Mouse (Mus musculus) hindbrain, embryonic 16.5 days (tissue): ENCODE results near the gene Mief1. TPM values are rescaled to one million over a fixed set of nuclear protein-coding genes. Genes with fewer than 3 reads are reported as not detected.

Experiments
- ATAC-seq: fragments of 200-750 bp; cut with Nextera tagmentation; 2 replicates; pipeline ENCODE4 v1.8.0; 2017; ENCODE audit warnings: moderate TSS enrichment, moderate library complexity
- H3K27ac ChIP-seq: fragments of 300-500 bp; sonication (generic); 2 replicates; pipeline ENCODE4 v1.5.1; 2014; ENCODE audit warnings: low read depth, mild to moderate bottlenecking, control low read depth, low read length, moderate library complexity
- H3K27me3 ChIP-seq: fragments of 300-500 bp; sonication (generic); replicated peaks from 2 replicates; pipeline ENCODE4 v1.6.1; 2014; ENCODE audit warnings: low read length; ENCODE audit not compliant: control insufficient read depth, insufficient read depth
- H3K36me3 ChIP-seq: fragments of 300-500 bp; sonication (generic); 2 replicates; pipeline ENCODE4 v1.6.1; 2014; ENCODE audit warnings: mild to moderate bottlenecking, low read length, moderate library complexity, mixed read lengths; ENCODE audit not compliant: control insufficient read depth, insufficient read depth
- H3K4me1 ChIP-seq: fragments of 300-500 bp; sonication (generic); 2 replicates; pipeline ENCODE4 v1.6.1; 2014; ENCODE audit warnings: low read depth, low read length; ENCODE audit not compliant: control insufficient read depth, insufficient read depth
- H3K4me2 ChIP-seq: fragments of 300-500 bp; sonication (generic); 2 replicates; pipeline ENCODE4 v1.6.1; 2014; ENCODE audit warnings: mild to moderate bottlenecking, low read length, control low read depth, moderate library complexity
- H3K4me3 ChIP-seq: fragments of 300-500 bp; sonication (generic); 2 replicates; pipeline ENCODE4 v1.5.1; 2014; ENCODE audit warnings: mild to moderate bottlenecking, low read length, control low read depth, moderate library complexity
- H3K9ac ChIP-seq: fragments of 300-500 bp; sonication (generic); 2 replicates; pipeline ENCODE4 v1.6.1; 2014; ENCODE audit warnings: low read depth, mild to moderate bottlenecking, control low read depth, low read length, moderate library complexity
- H3K9me3 ChIP-seq: fragments of 300-500 bp; sonication (generic); 2 replicates; pipeline ENCODE4 v1.6.1; 2014; ENCODE audit warnings: mild to moderate bottlenecking, low read length, moderate library complexity; ENCODE audit not compliant: control insufficient read depth
- WGBS: fragments of 180-500 bp; shearing (Covaris S2); extraction: QIAGEN DNeasy Blood & Tissue Kit; methylation state at CpG from one replicate; pipeline ENCODE4 v1.1.7; 2014; 5-methylcytosine and 5-hydroxymethylcytosine counted together
- polyA plus RNA-seq: library from polyadenylated mRNA; unstranded; fragments of >200 nt; fragmentation: Nextera tagmentation; extraction: Ambion mirVana; gene quantifications from 2 replicates; pipeline ENCODE4 v1.2.1, GENCODE M21; 2015

Gene Mief1
- polyA plus RNA-seq, 1 experiment from 2014 or later = 29.0 TPM

DNA sequence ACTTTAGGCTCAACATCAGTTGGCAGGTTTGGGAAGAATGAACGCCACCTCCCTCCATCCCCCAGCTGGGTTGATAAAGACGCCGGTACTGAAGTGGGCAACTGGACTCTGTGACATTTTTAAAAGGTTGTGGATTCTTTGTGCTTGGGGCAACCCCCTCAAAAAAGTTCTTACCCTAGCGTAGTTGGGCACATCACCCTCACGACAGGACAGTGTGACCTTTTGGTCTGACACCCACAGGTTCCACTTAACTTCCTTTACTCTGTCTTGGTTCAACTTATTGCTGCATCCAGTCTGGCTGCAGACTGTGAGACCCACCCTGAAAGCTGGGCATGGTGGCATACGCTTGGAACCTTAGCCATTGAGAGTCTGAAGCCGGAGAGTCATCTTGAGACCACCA is 10.1 kb upstream of the Mief1 start:
- no peak overlapping the region for H3K4me2 ChIP-seq
- H3K27me3 ChIP-seq = no peaks in the 10 kb centered on the region
- WGBS = 91% methylated on average over 7 of the region's 7 CpGs

DNA sequence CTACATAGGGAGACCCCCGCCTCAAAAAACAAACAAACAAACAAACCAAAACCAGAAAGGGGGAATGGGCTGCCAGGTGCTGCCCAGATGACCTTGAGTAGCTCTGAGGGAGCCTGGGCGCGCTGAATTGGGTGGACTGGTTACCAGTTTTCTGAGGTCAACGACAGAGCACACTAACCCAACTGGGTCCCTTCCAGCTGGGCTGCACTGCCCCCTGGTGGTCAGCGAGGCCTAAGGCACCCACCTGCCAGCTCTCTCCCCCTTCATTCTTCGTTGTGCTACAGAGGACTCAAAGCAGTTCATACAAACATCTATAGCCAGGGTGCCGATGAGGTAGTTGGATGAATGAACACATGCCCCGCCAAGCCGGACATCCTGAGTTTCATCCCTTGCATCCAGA is 8.6 kb upstream of the Mief1 start:
- Histone ChIP-seq H3K36me3 (no peaks in the 10 kb centered on the region), H3K4me2 (no peak overlapping the region), H3K9me3 (no peaks in the 10 kb centered on the region), H3K27ac (no peak overlapping the region), H3K4me3 (no peak overlapping the region), H3K4me1 (no peaks in the 10 kb centered on the region; the same call in 1 of the 2 replicates), H3K27me3 (no peaks in the 10 kb centered on the region), H3K9ac (no peak overlapping the region)
- WGBS = 23% methylated on average over 9 of the region's 9 CpGs
- ATAC-seq = no peak

More for the DNA sequence above, 10.1 kb upstream of the Mief1 start:
- Histone ChIP-seq H3K9me3 (no peaks in the 10 kb centered on the region), H3K36me3 (no peaks in the 10 kb centered on the region), H3K4me1 (no peaks in the 10 kb centered on the region; the same call in 1 of the 2 replicates), H3K4me3 (no peak overlapping the region), H3K9ac (no peak overlapping the region), H3K27ac (no peak overlapping the region)
- ATAC-seq = no peak

DNA sequence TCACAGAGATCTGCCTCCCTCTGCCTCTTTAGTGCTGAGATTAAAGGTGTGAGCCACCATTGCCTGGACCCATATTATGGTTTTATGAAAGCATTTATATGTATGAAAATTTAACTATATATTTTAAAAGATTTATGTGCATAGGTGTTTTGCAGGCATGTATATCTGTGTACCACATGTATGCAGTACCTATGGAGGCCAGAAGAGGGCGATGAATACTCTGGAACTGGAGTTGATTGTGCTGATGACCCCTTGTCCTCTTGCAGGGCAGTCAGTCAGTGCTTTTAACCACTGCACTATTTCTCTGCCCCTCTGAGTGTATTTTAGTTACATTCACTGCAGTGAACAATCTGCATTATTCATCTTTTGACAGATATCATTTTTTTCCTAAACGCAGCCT is 8.0 kb upstream of the Mief1 start:
- H3K36me3 ChIP-seq = no peaks in the 10 kb centered on the region
- no peaks in the 10 kb centered on the region for H3K27me3 ChIP-seq
- H3K9me3 ChIP-seq = no peaks in the 10 kb centered on the region
- WGBS = 44% methylated on average over 2 of the region's 2 CpGs
- no peaks in the 10 kb centered on the region; the same call in 1 of the 2 replicates for H3K4me1 ChIP-seq
- no peak overlapping the region for H3K27ac ChIP-seq
- ATAC-seq = no peak
- H3K4me2 ChIP-seq = no peak overlapping the region
- no peak overlapping the region for H3K9ac ChIP-seq
- H3K4me3 ChIP-seq = no peak overlapping the region

DNA sequence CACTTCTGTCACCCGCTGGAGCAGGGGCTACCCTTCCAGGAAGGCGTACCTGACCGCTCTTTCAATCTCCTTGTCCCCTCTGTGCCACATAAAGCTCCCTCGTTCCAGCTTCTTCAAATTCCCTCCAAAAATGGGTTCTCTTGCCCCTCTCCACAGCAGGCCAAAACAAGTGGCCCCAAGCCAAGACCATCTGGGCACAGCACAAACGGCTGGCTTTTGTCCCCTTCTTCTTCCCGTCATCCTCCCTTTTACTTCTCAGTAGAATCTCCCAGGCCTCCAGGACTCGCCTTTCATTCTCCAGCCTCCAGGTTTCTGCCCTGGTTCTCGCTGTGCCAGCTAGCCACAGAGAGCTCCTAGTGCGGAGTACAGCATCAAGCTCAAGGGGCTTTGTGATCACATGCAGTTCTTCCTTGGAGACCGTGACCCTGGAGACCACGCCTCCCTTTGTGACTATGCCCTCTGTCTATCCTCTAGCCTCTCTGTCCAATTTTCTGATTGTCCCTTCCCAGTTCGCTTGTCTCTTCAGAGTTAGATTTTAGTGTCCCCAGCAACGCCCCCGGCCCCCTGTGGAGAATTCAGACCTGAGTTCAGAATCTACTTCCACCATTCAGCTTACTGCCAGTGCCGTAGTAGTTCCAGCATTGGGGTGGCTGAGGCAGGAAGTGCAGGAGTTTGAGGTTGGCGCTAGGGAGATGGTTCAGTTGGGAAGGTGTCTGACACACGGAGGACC is 5.6 kb upstream of the Mief1 start:
- WGBS = 52% methylated on average over 17 of the region's 17 CpGs
- H3K9ac ChIP-seq = no peak overlapping the region
- H3K27me3 ChIP-seq = no peaks in the 10 kb centered on the region
- H3K27ac ChIP-seq = peak overlapping the region; percentile 18; the same call in 1 of the 2 replicates
- no peaks in the 10 kb centered on the region for H3K36me3 ChIP-seq
- H3K4me1 ChIP-seq = peaks cover 1% of the 10 kb centered on the region; the same call in 1 of the 2 replicates
- no peak for ATAC-seq
- no peaks in the 10 kb centered on the region for H3K9me3 ChIP-seq
- no peak overlapping the region for H3K4me3 ChIP-seq
- 0 out of 2 replicates have a peak overlapping the region, but pooled peaks have one; percentile 5 for H3K4me2 ChIP-seq

DNA sequence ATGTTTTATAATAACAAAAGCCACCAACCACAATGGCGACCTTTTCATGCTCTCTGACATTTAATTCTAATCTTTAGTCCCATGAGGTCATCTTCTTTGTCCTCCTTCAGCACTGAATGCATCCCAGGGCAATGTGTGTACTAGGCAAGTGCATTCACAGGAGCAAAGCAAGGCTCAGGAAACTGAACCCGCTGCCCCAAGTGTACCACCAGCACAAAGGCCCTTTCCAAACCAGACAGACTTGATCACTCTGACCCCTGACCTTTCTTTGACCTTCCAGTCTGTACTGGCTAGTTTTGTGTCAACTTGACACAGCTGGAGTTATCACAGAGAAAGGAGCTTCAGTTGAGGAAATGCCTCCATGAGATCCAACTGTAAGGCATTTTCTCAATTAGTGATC is 1.5 kb upstream of the Mief1 start:
- Histone ChIP-seq H3K27ac (no peak overlapping the region), H3K36me3 (peaks cover 2% of the 10 kb centered on the region; the same call in 1 of the 2 replicates), H3K9ac (no peak overlapping the region), H3K4me3 (no peak overlapping the region), H3K27me3 (no peaks in the 10 kb centered on the region), H3K4me2 (no peak overlapping the region), H3K4me1 (peaks cover 14% of the 10 kb centered on the region), H3K9me3 (no peaks in the 10 kb centered on the region)
- 23% methylated on average over 2 of the region's 2 CpGs for WGBS
- ATAC-seq = no peak

DNA sequence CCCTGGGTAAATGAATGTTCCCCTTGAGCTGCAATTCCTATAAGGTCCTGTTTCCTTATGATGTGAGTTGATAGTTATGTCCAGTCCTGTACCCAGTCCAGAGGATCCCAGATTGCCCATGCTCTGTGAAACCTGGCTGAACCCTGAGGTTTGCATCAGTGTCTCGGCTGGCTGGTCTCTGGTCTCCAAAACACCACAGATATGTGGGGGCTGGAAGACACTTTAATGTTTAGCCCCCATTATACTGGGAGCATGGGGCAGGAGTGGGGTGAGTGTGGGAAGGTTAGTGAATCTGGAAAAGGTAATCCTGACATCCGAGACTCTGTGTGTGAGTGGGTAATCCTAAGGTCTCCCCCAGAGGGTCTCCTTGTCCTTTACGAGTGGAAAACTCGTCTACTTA is 765 bp upstream of the Mief1 start:
- WGBS = 69% methylated on average over 4 of the region's 4 CpGs
- ATAC-seq = no peak
- Histone ChIP-seq H3K36me3 (peaks cover 5% of the 10 kb centered on the region), H3K4me3 (no peak overlapping the region), H3K9me3 (no peaks in the 10 kb centered on the region), H3K27ac (no peak overlapping the region; the same call in 1 of the 2 replicates), H3K27me3 (no peaks in the 10 kb centered on the region), H3K9ac (peak overlapping the region; percentile 63; the same call in 1 of the 2 replicates), H3K4me2 (peak overlapping the region; percentile 95; the same call in 1 of the 2 replicates), H3K4me1 (peaks cover 14% of the 10 kb centered on the region)

DNA sequence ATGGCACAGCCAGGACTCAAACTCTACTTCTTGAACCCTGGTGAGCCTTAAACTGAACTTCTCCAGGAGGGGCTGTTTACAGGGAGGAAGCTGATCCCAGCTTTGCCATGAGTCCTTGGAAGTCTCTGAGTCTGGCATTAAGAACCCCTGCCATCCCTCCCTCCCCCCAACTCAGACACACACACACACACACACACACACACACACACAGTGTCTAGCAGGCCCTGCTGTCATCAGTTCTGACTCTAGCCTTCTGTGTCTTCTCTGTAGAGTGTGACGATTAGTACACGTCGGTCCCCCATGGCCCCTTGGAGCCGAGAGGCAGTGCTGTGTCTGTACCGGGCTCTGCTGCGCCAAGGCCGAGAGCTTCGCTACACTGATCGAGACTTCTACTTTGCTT is 1.7 kb downstream of the Mief1 start, which contains the start of gene AC140267.1:
AC140267.1 (plus strand) TSS at position 301 of the 400 bp plus-strand sequence.
- ATAC-seq = no peak
- H3K27ac ChIP-seq = no peak within 1 kb of the TSS
- 97% methylated on average over 9 of the region's 9 CpGs for WGBS

DNA sequence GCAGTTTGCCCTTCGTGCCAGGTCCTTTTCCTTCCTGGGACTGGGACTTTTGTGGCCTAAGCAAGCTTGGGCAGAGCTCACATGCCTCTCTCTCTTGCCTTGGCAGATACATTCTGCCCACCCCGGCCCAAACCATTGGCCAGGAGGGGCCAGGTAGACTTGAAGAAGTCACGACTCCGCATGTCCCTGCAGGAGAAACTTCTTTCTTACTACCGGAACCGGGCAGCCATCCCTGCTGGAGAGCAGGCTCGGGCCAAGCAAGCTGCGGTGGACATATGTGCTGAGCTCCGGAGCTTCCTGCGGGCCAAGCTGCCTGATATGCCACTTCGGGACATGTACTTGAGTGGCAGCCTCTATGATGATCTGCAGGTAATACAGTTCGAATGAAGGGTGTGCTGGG is 14.3 kb downstream of the Mief1 start:
- peaks cover 40% of the 10 kb centered on the region for H3K36me3 ChIP-seq
- no peak overlapping the region for H3K27ac ChIP-seq
- H3K4me1 ChIP-seq = no peaks in the 10 kb centered on the region
- no peak overlapping the region for H3K4me3 ChIP-seq
- 93% methylated on average over 12 of the region's 12 CpGs for WGBS
- no peaks in the 10 kb centered on the region for H3K27me3 ChIP-seq
- H3K4me2 ChIP-seq = no peak overlapping the region
- H3K9me3 ChIP-seq = no peaks in the 10 kb centered on the region
- no peak for ATAC-seq
- H3K9ac ChIP-seq = no peak overlapping the region

More for the DNA sequence above, 1.7 kb downstream of the Mief1 start, which contains the start of gene AC140267.1:
- H3K4me2 ChIP-seq = peak within 1 kb of the TSS; percentile 95
- H3K4me1 ChIP-seq = peaks cover 14% of the 10 kb centered on the region
- peak within 1 kb of the TSS; percentile 87 for H3K9ac ChIP-seq
- no peaks in the 10 kb centered on the region for H3K9me3 ChIP-seq
- H3K27me3 ChIP-seq = no peaks in the 10 kb centered on the region
- peaks cover 11% of the 10 kb centered on the region for H3K36me3 ChIP-seq
- H3K4me3 ChIP-seq = peak within 1 kb of the TSS; percentile 95

DNA sequence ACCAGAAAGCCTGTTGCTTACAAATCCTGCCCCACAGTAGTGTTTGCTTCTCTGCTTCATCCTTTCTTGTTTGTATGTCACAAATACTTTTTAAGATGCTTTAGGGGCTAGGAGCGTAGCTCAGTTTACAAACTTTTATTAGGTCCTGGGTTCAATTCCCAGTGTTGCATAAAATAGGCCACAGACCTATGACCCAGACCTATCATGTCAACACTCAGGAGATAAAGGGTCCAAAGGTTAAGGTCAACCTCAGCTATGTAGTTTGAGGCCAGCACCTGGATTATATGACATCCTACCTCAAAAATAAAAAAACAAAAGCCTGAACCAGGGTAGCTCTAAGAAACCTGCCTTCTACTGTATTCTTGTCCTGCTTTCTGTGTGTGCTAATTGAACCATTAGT is 14.8 kb downstream of the Mief1 start:
- no peaks in the 10 kb centered on the region for H3K27me3 ChIP-seq
- H3K27ac ChIP-seq = no peak overlapping the region
- H3K4me2 ChIP-seq = no peak overlapping the region
- H3K4me1 ChIP-seq = no peaks in the 10 kb centered on the region; the same call in 1 of the 2 replicates
- ATAC-seq = no peak
- H3K36me3 ChIP-seq = peaks cover 35% of the 10 kb centered on the region
- WGBS = 96% methylated on average over 1 of the region's 1 CpGs
- no peak overlapping the region for H3K4me3 ChIP-seq
- H3K9ac ChIP-seq = no peak overlapping the region
- no peaks in the 10 kb centered on the region for H3K9me3 ChIP-seq
